Mouse (Mus musculus) kidney, adult 10 weeks (tissue): ENCODE measurements around the gene Plgrkt. TPM values are rescaled to one million over a fixed set of nuclear protein-coding genes. Genes with fewer than 3 reads are reported as not detected.

Source experiments
- polyA plus RNA-seq: library from polyadenylated mRNA; stranded (reverse); fragments of 350-450 nt; fragmentation: Illumina TruSeq; extraction: RNeasy Lipid Tissue Mini Kit (QIAGEN cat#74804); gene quantifications from one replicate; pipeline ENCODE4 v1.2.3, GENCODE M21; 2014; ENCODE audit warnings: low read depth, low replicate concordance

Plgrkt gene
- polyA plus RNA-seq = 53.2 TPM

DNA sequence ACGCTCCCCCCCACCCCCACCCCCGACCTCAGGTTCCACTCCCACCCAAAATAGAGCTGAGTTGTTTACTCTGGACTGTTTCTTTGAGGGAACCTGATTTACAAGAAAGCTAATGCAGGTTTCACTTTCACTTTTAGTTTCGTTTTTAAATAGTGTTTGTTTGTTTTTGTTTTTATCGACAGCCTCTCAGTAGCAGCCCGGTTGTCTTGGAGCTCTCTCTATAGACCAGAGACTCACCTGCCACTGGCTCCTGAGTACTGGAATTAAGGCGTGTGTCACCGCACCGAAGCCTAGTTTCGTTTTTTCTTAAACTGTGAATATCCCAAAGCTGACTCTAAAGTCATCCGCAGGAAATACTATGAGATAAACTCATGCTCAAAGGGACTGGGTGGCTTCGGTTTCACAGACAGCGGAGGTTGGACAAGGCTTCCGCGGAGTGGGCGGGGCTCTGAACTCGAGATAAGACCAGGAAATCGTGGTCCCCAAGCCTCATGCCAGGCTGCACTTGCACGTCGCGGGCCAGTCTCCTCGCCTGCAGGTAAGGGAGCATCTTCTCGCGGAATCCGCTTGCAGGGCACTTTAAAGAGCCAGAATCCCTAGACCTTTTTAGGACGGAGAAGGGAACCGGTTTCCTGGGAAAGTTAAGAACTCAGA is at the start of gene Plgrkt, which contains the start of gene Cd274:
Gene Plgrkt, minus strand, starts transcription at position 422 of the 654 bp plus-strand sequence.
Gene Cd274, plus strand, starts transcription at position 487 of the 654 bp plus-strand sequence.

DNA sequence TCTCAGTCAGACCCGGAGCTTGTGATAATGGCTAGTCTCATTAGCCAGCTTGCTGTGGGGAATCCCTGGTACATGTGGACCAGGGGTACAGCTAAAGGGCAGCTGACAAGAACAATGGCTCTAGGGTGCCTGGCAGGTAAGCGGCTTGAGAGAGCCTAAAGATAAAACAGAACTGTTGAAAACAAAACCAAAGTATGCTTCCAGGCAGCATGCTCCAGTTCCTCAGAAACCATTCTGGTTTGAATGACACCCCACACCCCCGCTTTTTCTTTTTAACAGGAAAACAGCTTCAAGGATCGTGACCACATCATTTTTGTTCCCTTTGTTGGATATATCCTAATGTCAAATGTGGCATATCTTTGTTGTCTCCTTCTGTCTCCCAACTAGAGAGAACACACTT is 43.4 kb upstream of the Plgrkt start, which contains the start of gene Pdcd1lg2:
Gene Pdcd1lg2, plus strand, starts transcription at position 301 of the 400 bp plus-strand sequence.

DNA sequence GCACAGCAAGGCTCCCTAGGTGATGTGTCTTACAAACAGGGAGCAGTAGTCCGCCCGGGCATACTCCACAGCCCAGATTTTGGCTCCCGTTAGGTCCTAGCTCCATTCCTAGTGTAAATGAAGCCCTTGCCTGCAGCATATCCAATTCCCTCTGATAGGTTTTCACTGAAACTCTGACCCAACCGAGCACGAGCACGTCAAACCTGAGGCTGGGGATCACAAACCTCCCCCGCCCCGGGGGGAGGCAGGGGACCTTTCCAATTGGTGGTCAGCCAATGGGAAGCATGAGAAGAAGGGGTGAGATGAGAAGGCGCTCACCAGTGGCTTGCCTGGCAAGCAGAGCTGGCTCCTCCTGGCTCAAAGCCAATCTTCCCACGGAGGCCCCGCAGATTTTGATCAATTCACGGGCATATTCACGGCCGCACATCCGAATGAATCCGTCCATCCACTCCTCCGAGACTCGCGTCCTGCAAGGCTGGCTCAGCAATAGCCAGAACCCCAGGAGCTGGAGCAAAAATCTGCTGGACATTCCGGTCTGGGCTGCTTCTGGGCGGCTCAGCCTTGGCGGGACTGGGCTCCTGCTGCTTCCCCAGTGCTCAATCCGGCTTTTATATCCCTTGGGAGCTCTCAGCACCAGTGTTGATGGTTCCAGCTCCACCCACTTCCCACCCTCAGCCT is 33.0 kb downstream of the Plgrkt start, which contains the start of gene Rln1:
Gene Rln1, minus strand, starts transcription at position 603 of the 678 bp plus-strand sequence.

DNA sequence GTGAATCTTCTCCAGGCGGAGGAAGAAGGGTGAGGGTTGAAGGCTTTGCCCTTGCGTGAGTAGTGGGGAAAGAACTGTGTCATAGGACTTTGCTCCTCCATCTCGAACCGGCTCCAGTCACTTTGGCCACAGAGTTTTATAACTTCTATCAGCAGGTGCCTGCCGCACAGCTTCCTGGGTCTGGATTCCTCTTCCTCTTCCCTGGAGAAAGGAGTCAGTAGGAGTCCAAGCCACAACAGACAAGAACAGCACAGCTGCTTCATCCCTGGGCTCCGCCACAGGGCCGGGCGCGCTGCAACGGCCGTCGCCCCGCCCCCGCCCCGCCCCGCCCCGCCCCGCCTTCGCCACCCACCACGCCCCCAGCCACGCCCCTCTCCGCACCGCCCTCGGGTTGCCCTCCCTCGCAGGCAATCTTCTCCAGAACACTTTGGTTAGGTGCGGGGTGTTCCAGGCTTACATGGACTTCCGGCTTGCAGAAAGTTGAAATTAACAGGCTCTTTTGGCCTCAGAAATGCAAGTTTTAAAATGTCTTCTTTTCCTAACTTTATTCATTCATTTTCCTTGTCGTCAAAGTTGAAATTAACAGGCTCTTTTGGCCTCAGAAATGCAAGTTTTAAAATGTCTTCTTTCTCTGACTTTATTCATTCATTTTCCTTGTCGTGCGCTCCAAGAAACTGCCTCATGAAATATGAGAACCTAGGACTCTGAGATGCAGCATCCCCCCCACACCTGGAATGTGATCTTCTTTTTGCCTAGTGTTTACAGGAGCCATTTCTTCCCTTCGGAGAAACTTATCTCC is 41.9 kb downstream of the Plgrkt start, which contains the start of gene Insl6:
Gene Insl6, minus strand, starts transcription at position 304 of the 799 bp plus-strand sequence.

Other genes with a start within 250 kb of the Plgrkt start
- 73.1 TPM for gene Jak2, start 115.6 kb downstream of the Plgrkt start, polyA plus RNA-seq
- 4.8 TPM for gene Insl6, start 42.0 kb downstream of the Plgrkt start, polyA plus RNA-seq
- not detected for gene Rln1, start 32.7 kb downstream of the Plgrkt start, polyA plus RNA-seq
- gene Cd274, start 65 bp upstream of the Plgrkt start, polyA plus RNA-seq = 6.3 TPM
- gene Pdcd1lg2, start 43.5 kb upstream of the Plgrkt start, polyA plus RNA-seq = not detected
- gene Ric1, start 154.9 kb upstream of the Plgrkt start, polyA plus RNA-seq = 24.0 TPM